Mouse (Mus musculus) neutrophil, adult 83 days (primary cell): Measurements from ENCODE around the gene Serpinb3b. TPM values are rescaled to one million over a fixed set of nuclear protein-coding genes. Genes with fewer than 3 reads are reported as not detected.

Experiments used
- total RNA-seq, 2 experiments: library from RNA; stranded (reverse); gene quantifications; one replicate each; pipeline ENCODE4 v1.2.4; 2023

Gene Serpinb3b
- total RNA-seq: not detected

GRCm38 (mm10) chr1:107278261-107278660 is at the start of gene Serpinb3b, which contains the start of gene Serpinb3c:
Gene Serpinb3b (minus strand): TSS chr1:107278361.
Gene Serpinb3c (minus strand): TSS chr1:107278371.

Other genes with a start within 250 kb of the Serpinb3b start
- gene Serpinb3a, start 226.1 kb downstream of the Serpinb3b start, total RNA-seq: not detected
- gene Serpinb3d, start 194.9 kb downstream of the Serpinb3b start, total RNA-seq: not detected
- gene Serpinb3c, start within 50 bp of the Serpinb3b start, total RNA-seq: not detected
- gene Serpinb11, start 82.8 kb upstream of the Serpinb3b start, total RNA-seq: not detected
- gene Serpinb7, start 121.3 kb upstream of the Serpinb3b start, total RNA-seq: not detected
- 10 to 100 TPM in 1 of 2 experiments, 1 to 10 TPM in 1; 7.3 to 18.5 TPM for gene Serpinb2, start 233.1 kb upstream of the Serpinb3b start, total RNA-seq